Mouse (Mus musculus): ENCODE measurements around the gene Il10ra. TPM values are rescaled to one million over a fixed set of nuclear protein-coding genes. Genes with fewer than 3 reads are reported as not detected.

Il10ra gene
- polyA plus RNA-seq, 1 experiment from 2014 or later, result 2.6 TPM

DNA sequence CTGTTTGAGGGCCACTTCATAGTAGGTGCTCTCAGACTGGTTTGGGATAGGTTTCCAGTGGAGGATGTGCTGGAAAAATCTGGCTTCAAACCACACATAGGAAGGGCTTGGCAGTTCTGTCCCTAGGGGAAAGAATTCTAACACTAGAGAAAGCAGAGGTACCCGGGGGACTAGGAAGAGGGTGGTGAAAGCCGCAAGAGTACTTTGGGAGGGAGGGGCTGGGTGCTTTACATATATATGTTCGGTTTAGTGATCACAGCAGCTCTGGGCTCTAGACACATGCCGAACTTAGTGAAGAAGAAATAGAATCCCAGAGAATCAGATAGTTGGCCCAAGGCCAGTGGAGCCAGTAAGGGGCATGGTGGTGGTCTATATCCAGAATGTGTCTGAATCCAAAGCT lies 1.9 kb downstream of the Il10ra start:
- Histone ChIP-seq H3K27ac (ENCODE audit: low read length) (no peak overlapping the region), H3K27me3 (replicated peaks; ENCODE audit: insufficient read depth, low read length) (peaks cover 20% of the 10 kb centered on the region; the same call in 1 of the 2 replicates), H3K9me3 (ENCODE audit: low read length) (no peaks in the 10 kb centered on the region), H3K4me1 (ENCODE audit: insufficient read depth, low read depth, low read length) (no peaks in the 10 kb centered on the region), H3K4me3 (ENCODE audit: low read depth, low read length) (no peak overlapping the region), H3K36me3 (ENCODE audit: insufficient read depth, low read length) (no peaks in the 10 kb centered on the region), H3K9ac (replicated peaks; ENCODE audit: low read depth) (no peak overlapping the region), H3K4me2 (replicated peaks; ENCODE audit: low read depth, low read length) (no peak overlapping the region)
- WGBS, result 68% methylated on average over 4 of the region's 4 CpGs
- no peak for DNase-seq (ENCODE audit: low spot score)
- no peak for ATAC-seq
- TF ChIP-seq EP300 (IDR thresholded peaks at IDR 0.05), result no peak
- TF ChIP-seq CTCF (IDR thresholded peaks at IDR 0.05), result no peak

DNA sequence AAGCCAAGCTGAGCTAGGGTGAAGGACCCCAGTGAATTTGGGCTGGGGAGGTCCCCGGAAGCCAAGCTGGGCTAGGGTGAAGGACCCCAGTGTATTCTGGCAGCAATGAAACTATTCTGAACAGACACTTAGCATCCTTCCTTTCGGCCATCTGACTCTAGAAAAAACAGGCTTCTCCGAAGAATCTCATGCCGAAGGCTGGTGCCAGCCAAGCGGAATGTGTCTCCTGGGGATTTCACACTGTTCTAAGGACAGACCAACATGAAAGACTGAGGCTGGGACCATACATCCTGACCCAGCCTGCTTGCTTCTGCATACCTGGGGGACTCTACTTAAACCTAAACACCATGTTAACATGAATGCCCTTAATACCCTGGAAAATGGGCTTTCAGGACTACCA lies 7.1 kb downstream of the Il10ra start:
- H3K36me3 ChIP-seq (ENCODE audit: insufficient read depth, low read length), result no peaks in the 10 kb centered on the region
- H3K4me2 ChIP-seq (replicated peaks; ENCODE audit: low read depth, low read length), result no peak overlapping the region
- no peak overlapping the region for H3K4me3 ChIP-seq (ENCODE audit: low read depth, low read length)
- no peak overlapping the region for H3K27ac ChIP-seq (ENCODE audit: low read length)
- H3K9ac ChIP-seq (replicated peaks; ENCODE audit: low read depth), result no peak overlapping the region
- H3K27me3 ChIP-seq (replicated peaks; ENCODE audit: insufficient read depth, low read length), result no peaks in the 10 kb centered on the region
- 67% methylated on average over 5 of the region's 5 CpGs for WGBS
- no peaks in the 10 kb centered on the region for H3K9me3 ChIP-seq (ENCODE audit: low read length)
- no peak for DNase-seq (ENCODE audit: low spot score)
- no peak for TF ChIP-seq EP300 (IDR thresholded peaks at IDR 0.05)
- TF ChIP-seq CTCF (IDR thresholded peaks at IDR 0.05), result no peak
- no peak for ATAC-seq
- H3K4me1 ChIP-seq (ENCODE audit: insufficient read depth, low read depth, low read length), result no peaks in the 10 kb centered on the region

DNA sequence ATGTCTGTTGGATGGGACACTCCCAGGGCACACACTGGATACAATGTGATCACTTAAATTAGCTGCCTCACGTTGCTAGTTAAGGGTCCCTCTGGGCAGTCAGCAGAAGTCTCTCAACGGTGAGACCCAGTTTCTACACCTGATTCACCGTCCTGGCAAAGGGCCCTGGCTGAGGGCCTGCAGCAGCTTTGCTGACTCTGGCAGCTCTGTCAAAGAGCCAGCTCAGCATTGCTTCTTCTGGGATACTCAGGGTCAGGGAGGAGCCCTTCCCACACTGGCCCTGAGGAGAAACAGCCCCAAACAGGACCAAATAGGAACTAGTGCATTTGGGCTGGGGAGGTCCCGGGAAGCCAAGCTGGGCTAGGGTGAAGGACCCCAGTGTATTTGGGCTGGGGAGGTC lies 7.5 kb downstream of the Il10ra start:
- H3K27me3 ChIP-seq (replicated peaks; ENCODE audit: insufficient read depth, low read length), result no peaks in the 10 kb centered on the region
- no peak overlapping the region for H3K9ac ChIP-seq (replicated peaks; ENCODE audit: low read depth)
- no peak for DNase-seq (ENCODE audit: low spot score)
- no peak overlapping the region for H3K4me2 ChIP-seq (replicated peaks; ENCODE audit: low read depth, low read length)
- H3K36me3 ChIP-seq (ENCODE audit: insufficient read depth, low read length), result no peaks in the 10 kb centered on the region
- WGBS, result 59% methylated on average over 4 of the region's 4 CpGs
- TF ChIP-seq CTCF (IDR thresholded peaks at IDR 0.05) (no peak), EP300 (IDR thresholded peaks at IDR 0.05) (no peak)
- no peaks in the 10 kb centered on the region for H3K4me1 ChIP-seq (ENCODE audit: insufficient read depth, low read depth, low read length)
- H3K27ac ChIP-seq (ENCODE audit: low read length), result no peak overlapping the region
- ATAC-seq, result no peak
- H3K4me3 ChIP-seq (ENCODE audit: low read depth, low read length), result no peak overlapping the region
- H3K9me3 ChIP-seq (ENCODE audit: low read length), result no peaks in the 10 kb centered on the region

DNA sequence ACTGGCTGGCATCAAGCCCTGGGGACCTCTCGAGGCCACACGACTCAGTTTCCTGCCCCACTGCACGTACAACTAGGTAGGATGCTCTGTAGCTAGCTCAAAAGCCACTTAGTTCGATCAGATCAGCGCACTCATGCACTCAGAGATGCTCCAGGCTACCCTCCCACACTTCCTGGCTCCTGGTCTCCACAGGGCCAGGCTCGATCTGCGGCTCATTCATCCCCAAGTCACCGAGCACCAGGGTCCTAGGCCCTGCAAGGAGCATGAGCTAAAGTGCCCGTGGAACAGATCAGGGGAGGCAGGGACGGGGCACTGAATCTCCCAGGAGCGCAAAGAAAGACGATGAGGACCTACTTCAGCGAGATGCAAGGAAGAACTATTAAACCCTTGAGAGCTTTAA lies 9.9 kb downstream of the Il10ra start:
- WGBS, result 73% methylated on average over 13 of the region's 13 CpGs
- Histone ChIP-seq H3K27me3 (replicated peaks; ENCODE audit: insufficient read depth, low read length) (no peaks in the 10 kb centered on the region), H3K27ac (ENCODE audit: low read length) (no peak overlapping the region), H3K36me3 (ENCODE audit: insufficient read depth, low read length) (no peaks in the 10 kb centered on the region), H3K4me2 (replicated peaks; ENCODE audit: low read depth, low read length) (no peak overlapping the region), H3K4me3 (ENCODE audit: low read depth, low read length) (no peak overlapping the region), H3K9ac (replicated peaks; ENCODE audit: low read depth) (no peak overlapping the region), H3K4me1 (ENCODE audit: insufficient read depth, low read depth, low read length) (no peaks in the 10 kb centered on the region), H3K9me3 (ENCODE audit: low read length) (no peaks in the 10 kb centered on the region)
- TF ChIP-seq CTCF (IDR thresholded peaks at IDR 0.05), result no peak
- TF ChIP-seq EP300 (IDR thresholded peaks at IDR 0.05), result no peak
- DNase-seq (ENCODE audit: low spot score), result no peak
- ATAC-seq, result no peak

DNA sequence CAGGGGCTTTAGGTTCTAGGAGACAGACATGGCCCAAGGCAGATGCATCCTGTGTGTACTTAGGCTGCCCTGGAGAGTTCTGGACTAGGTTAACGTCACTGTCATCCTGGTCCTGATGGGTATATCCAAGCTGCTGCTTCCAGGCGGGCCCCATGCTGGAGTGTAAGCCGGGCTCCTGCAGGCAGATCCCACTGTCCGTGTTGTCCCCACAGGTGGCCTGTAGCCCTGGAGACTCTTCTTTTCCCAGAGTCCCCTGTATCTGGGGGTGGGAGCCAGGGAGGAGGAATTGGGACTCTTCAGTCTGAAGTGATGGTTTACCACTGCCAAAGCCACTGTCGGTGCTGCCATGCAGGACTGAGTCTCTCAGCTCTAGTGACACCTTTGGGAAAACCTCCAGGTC lies 13.0 kb downstream of the Il10ra start:
- TF ChIP-seq EP300 (IDR thresholded peaks at IDR 0.05) (no peak), CTCF (IDR thresholded peaks at IDR 0.05) (no peak)
- DNase-seq (ENCODE audit: low spot score) (no peak), ATAC-seq (no peak)
- no peaks in the 10 kb centered on the region for H3K4me1 ChIP-seq (ENCODE audit: insufficient read depth, low read depth, low read length)
- no peak overlapping the region for H3K4me2 ChIP-seq (replicated peaks; ENCODE audit: low read depth, low read length)
- H3K9me3 ChIP-seq (ENCODE audit: low read length), result no peaks in the 10 kb centered on the region
- H3K27ac ChIP-seq (ENCODE audit: low read length), result no peak overlapping the region
- WGBS, result 82% methylated on average over 5 of the region's 5 CpGs
- H3K27me3 ChIP-seq (replicated peaks; ENCODE audit: insufficient read depth, low read length), result no peaks in the 10 kb centered on the region
- H3K9ac ChIP-seq (replicated peaks; ENCODE audit: low read depth), result no peak overlapping the region
- no peak overlapping the region for H3K4me3 ChIP-seq (ENCODE audit: low read depth, low read length)
- no peaks in the 10 kb centered on the region for H3K36me3 ChIP-seq (ENCODE audit: insufficient read depth, low read length)

DNA sequence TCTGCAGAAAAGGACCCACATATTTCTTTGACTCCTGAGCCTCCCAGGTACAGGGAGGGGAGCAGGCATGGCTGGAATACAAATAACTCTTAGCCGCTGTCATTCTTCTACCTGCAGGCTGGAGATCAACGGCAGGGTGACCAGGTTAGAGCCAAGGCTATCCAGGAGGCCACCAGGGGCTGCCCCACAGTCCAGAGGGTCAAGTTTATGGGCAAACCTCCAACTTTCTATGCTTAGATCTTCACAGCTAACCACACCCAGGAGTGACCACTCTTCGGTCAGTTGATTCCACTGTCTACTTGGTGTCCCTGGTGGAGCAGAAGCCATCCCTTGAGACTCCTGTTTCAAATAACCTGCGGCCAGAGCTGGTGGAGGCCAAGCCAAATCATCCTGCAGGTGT lies 13.5 kb downstream of the Il10ra start:
- WGBS, result 90% methylated on average over 4 of the region's 4 CpGs
- H3K27ac ChIP-seq (ENCODE audit: low read length), result no peak overlapping the region
- no peak for TF ChIP-seq CTCF (IDR thresholded peaks at IDR 0.05)
- TF ChIP-seq EP300 (IDR thresholded peaks at IDR 0.05), result no peak
- ATAC-seq (no peak), DNase-seq (ENCODE audit: low spot score) (no peak)
- no peaks in the 10 kb centered on the region for H3K36me3 ChIP-seq (ENCODE audit: insufficient read depth, low read length)
- no peaks in the 10 kb centered on the region for H3K9me3 ChIP-seq (ENCODE audit: low read length)
- no peaks in the 10 kb centered on the region for H3K4me1 ChIP-seq (ENCODE audit: insufficient read depth, low read depth, low read length)
- no peaks in the 10 kb centered on the region for H3K27me3 ChIP-seq (replicated peaks; ENCODE audit: insufficient read depth, low read length)
- H3K4me2 ChIP-seq (replicated peaks; ENCODE audit: low read depth, low read length), result no peak overlapping the region
- H3K4me3 ChIP-seq (ENCODE audit: low read depth, low read length), result no peak overlapping the region
- H3K9ac ChIP-seq (replicated peaks; ENCODE audit: low read depth), result no peak overlapping the region

DNA sequence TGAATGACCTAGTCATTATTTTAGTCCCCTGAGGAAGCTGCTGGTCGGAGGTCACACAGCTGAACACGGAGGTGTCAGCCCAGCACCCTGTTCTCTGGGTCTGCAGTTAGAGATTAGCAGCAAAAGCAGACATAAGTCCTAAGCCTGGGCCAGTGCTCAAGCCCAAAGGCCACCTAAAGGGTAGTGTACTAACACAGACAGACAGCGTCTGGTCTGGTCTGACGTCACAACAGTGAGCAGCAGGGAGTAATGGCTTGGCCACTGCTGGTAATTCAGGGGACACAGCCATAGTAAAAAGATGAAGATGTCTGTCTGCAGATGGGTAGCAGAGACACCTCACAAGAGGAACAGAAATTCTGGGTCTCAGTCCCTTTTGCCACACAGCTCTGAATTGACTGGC lies 14.3 kb downstream of the Il10ra start:
- TF ChIP-seq CTCF (IDR thresholded peaks at IDR 0.05), result no peak
- no peak for TF ChIP-seq EP300 (IDR thresholded peaks at IDR 0.05)
- DNase-seq (ENCODE audit: low spot score), result no peak

More for the DNA sequence above, 14.3 kb downstream of the Il10ra start:
- no peak overlapping the region for H3K9ac ChIP-seq (replicated peaks; ENCODE audit: low read depth)
- no peaks in the 10 kb centered on the region for H3K9me3 ChIP-seq (ENCODE audit: low read length)
- ATAC-seq, result no peak
- H3K4me3 ChIP-seq (ENCODE audit: low read depth, low read length), result no peak overlapping the region
- 55% methylated on average over 4 of the region's 4 CpGs for WGBS
- no peaks in the 10 kb centered on the region for H3K4me1 ChIP-seq (ENCODE audit: insufficient read depth, low read depth, low read length)
- no peak overlapping the region for H3K4me2 ChIP-seq (replicated peaks; ENCODE audit: low read depth, low read length)
- H3K27ac ChIP-seq (ENCODE audit: low read length), result no peak overlapping the region
- no peaks in the 10 kb centered on the region for H3K36me3 ChIP-seq (ENCODE audit: insufficient read depth, low read length)
- no peaks in the 10 kb centered on the region for H3K27me3 ChIP-seq (replicated peaks; ENCODE audit: insufficient read depth, low read length)
